Mouse (Mus musculus) mature B cell (primary cell): Measurements from ENCODE around the gene Josd2.

ENCODE experiments used
- in situ Hi-C: fragments of 300-500 bp; cut with MboI; formaldehyde crosslinking; loops from 2 replicates; pipeline ENCODE4 v1.14.3; 2019

Josd2 gene

DNA sequence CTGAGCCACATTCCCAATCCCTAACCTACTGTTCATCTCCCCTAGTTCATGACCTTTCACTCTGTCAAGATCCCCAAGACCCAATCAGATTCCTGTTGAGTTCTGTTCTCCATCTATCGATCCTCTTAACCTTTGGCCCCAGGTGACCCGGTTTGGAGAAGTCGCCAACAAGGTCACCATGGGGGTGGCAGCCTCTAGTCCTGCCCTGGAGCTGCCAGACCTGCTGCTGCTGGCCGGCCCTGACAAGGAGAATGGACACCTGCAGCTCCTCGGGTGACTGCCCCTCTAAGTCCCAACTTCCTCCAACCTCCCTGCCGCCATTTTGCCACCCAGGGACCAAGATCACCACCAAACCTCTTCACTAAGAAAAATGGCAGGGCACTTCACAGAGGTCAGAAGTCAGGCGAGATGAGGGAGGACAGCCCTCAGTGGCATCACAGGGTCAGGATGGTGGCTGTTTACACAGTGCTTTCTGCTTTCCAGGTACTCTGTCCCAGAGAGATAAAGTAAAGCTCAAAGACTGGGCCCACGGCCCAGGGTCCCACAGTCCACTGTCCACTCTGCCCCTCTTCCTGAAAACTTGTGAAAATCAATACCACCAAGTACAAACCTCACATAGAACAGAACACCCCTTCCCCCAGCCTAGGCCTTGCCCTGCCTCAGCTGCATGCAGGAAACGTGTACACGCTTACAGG is 29.7 kb downstream of the Josd2 start:
- in situ Hi-C loops: loop anchor here (25.0 kb wide), 1 partner anchor 235 kb away; the partner anchor contains the start of genes Acp4 and Gm15517

DNA sequence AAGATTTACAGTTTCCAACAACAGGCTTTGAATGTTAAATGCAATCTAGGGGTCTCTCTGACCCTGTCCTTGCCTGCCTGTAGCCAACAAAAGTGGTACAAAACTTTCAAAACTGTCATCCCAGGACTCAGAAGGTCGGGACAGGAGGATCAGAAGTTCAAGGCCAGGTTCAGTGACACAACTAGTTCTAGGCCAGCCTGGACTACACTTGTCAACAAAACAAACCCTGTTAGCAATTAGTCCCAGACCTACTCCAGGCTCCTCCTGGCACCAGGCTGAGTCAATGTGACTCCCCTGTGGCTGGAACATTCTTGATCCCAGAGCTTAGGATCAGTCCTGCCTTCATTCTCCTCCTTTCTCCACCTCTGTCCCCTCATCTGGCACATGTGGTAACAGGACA is 31.1 kb downstream of the Josd2 start:
- in situ Hi-C loops: loop anchor here (25.0 kb wide), 1 partner anchor 237 kb away; the partner anchor contains the start of genes Acp4 and Gm15517

DNA sequence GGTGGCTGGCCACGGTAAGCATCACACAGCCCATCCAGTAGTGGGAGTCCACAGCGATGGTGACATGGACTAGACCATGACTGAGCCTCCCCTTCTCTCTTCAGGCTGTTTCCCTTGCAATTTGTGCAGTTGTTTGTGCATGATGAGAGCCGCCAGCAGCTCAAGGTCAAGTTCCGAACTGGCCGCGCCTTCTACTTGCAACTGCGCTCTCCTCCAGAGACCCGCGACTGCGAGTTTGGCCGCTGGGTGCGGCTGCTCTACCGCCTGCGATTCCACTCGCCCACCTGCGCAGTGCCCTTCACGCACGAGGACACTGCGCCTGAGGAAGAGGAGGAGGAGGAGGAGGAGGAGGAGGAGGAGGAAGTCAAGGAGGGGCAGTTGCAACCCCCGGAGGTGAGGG is 32.3 kb downstream of the Josd2 start:
- in situ Hi-C loops: no loop called here

DNA sequence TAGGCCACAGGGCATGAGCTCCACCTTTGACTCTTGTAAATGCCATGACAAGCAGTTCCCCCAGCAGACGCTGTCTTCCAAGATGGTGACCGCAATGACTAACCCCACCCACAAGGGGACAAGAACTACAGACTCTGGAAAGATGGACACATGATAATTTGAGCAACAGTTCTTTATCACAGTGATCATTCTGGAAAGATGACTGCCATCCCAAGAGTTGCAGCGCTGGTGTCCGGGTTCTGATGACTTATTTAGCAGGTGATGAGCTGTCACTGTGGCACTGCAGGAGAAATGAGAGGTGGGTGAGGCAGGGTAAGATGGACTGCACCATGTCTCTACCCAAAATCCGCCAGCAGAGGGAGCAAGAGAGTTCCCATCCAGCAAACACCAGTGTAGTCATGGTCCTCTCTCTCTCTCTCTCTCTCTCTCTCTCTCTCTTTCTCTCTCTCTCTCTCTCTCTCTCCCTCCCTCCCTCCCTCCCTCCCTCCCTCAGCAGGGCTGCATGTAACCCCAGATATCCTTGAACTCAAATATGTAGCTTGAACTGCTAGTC is 33.9 kb downstream of the Josd2 start:
- in situ Hi-C loops: no loop called here

DNA sequence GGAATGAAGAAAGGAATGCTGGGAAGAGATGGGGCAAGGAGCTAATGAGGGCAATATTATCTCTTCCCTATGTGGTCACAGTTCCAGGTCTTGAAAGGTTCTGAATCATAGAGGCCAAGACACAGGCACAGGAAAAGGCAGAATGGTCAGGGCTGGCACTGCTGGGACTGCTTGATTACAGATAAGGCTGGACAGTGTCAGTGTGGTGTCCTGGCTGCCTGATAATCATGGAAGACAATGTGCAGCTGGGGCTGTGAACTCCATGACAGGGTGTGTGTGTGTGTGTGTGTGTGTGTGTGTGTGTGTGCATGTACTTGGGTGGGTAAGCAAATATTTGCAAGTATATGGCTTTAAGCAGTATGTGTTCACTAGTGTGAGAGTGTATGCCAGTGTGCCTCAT is 39.7 kb downstream of the Josd2 start:
- in situ Hi-C loops: loop anchor here (5.0 kb wide), 1 partner anchor 135 kb away; no protein-coding TSS in a partner anchor

DNA sequence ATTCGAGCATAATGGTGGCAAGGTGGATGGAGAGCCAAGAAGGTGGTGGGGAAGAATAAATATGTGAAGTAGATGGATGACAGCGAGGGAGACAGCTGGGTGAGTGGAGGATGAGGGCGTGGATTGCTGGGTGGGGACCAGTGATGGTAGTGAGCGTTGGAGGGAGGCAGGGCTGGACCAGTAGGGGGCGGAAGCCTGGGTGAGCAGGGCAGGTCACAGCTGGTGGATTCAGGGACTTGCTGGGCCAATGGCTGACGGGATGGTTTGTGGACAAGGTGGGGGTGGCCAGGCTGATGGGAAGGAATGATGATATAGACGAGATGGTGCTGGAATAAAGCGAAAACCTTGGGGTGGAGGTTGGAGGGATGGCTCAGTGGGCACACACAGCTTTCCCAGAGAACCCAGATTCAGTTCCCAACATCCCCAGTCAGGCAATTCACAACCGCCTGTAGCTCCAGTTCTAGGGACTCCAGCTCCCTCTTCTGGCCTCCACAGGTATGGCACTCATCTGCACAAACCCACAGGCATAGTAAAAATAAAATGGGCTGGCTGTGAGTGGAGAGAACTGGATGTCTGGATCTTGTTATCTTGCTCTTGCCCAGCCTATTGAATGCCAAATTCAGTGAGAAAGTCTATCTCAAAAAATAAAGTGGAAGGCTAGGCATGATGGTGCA is 51.6 kb downstream of the Josd2 start:
- in situ Hi-C loops: no loop called here

DNA sequence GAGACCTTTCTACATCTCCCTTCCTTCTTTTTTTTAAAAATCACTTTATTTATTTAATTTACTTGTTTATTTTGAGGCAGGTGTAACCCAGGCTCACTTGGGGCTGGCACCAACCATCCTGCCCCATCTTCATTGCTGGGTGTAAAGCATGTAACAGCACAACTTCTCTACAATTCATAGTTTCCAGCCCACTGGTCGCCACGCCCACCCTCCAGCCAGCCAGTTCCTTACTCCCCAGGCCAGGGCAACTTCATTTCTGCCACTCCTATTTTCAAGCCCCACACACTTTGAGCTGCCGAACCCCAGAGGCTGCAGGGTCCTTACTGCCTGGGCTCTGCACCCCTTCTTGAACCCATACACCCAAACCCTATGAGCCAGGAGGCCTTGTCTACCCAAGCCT is 53.2 kb downstream of the Josd2 start:
- in situ Hi-C loops: no loop called here
